Mouse (Mus musculus) kidney, embryonic 15.5 days (tissue): ENCODE measurements at regions not wholly inside any gene's neighbourhood (a gene's known extent, or its start where the extent isn't known, plus 50 kb on each side); places are given as distances from the start of the nearest gene placed in this dataset.

Experiments used
- ATAC-seq: fragments of 200-750 bp; cut with Nextera tagmentation; replicated peaks from 2 replicates; pipeline ENCODE4 v1.8.0; 2017; ENCODE audit warnings: moderate TSS enrichment; ENCODE audit not compliant: low FRiP score
- H3K27ac ChIP-seq: fragments of 300-500 bp; sonication (generic); 2 replicates; pipeline ENCODE4 v1.5.1; 2015; ENCODE audit warnings: mild to moderate bottlenecking, inconsistent platforms
- H3K27me3 ChIP-seq: fragments of 300-500 bp; sonication (generic); 2 replicates; pipeline ENCODE4 v1.6.1; 2015; ENCODE audit warnings: inconsistent platforms
- H3K36me3 ChIP-seq: fragments of 300-500 bp; sonication (generic); 2 replicates; pipeline ENCODE4 v1.6.1; 2015; ENCODE audit warnings: inconsistent platforms
- H3K4me1 ChIP-seq: fragments of 300-500 bp; sonication (generic); 2 replicates; pipeline ENCODE4 v1.6.1; 2015; ENCODE audit warnings: inconsistent platforms
- H3K4me2 ChIP-seq: fragments of 300-500 bp; sonication (generic); 2 replicates; pipeline ENCODE4 v1.6.1; 2015; ENCODE audit warnings: moderate library complexity, mild to moderate bottlenecking, inconsistent platforms
- H3K4me3 ChIP-seq: fragments of 300-500 bp; sonication (generic); replicated peaks from 2 replicates; pipeline ENCODE4 v1.5.1; 2015; ENCODE audit warnings: mild to moderate bottlenecking, inconsistent platforms
- H3K9ac ChIP-seq: fragments of 300-500 bp; sonication (generic); 2 replicates; pipeline ENCODE4 v1.6.1; 2015; ENCODE audit warnings: mild to moderate bottlenecking, inconsistent platforms
- H3K9me3 ChIP-seq: fragments of 300-500 bp; sonication (generic); replicated peaks from 2 replicates; pipeline ENCODE4 v1.6.1; 2016; ENCODE audit warnings: inconsistent platforms
- WGBS: fragments of 180-500 bp; shearing (Covaris S2); methylation state at CpG from one replicate; pipeline ENCODE4 v1.1.7; 2015; ENCODE audit warnings: mixed read lengths; 5-methylcytosine and 5-hydroxymethylcytosine counted together

DNA sequence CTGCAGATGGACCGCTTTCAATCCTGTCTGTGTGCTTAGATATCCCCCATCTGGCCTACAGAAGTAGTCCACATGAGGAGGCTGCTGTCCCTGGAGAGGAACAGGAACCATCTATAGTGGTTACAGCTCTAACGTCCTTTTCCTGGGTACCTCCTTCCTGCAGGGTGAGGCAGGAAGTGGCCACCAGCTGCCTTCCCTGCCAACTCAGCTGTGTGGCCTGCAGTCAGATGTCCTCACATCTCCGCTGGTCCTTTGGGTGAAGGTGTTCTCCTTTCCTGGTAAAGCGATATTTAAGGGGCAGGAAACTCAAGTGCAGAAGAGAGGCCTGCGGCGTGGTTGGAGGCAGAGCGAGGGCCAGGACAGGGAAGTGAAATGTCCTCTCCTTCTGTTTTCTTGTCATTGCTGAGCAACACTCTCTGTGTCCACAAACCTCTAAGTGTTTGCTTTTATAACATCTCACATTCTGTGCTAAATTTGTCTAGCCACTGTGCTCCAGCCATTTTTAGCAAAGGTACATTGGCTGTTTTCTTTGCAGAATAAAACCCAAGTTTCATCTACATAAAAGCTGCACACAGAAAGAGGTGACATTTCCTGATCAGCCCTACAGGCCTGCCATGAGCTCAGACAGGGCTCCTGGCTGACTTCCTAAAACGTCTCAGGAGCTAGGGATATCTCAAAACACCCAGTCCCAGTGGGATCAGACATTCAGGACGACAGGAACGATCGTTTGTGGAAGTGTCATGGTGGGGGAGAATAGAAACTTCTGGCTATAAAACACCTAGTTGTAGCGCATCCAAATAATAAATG lies 164.4 kb upstream of the Irf2bp2 start:
- Histone ChIP-seq H3K4me3 (no peak overlapping the region), H3K9me3 (no peaks in the 10 kb centered on the region), H3K27me3 (no peaks in the 10 kb centered on the region), H3K27ac (peak overlapping the region; percentile 4), H3K36me3 (no peaks in the 10 kb centered on the region), H3K4me1 (peaks cover 12% of the 10 kb centered on the region), H3K9ac (no peak overlapping the region), H3K4me2 (no peak overlapping the region)
- 66% methylated on average over 12 of the region's 12 CpGs for WGBS
- no peak; the same call in 1 of the 2 replicates for ATAC-seq

DNA sequence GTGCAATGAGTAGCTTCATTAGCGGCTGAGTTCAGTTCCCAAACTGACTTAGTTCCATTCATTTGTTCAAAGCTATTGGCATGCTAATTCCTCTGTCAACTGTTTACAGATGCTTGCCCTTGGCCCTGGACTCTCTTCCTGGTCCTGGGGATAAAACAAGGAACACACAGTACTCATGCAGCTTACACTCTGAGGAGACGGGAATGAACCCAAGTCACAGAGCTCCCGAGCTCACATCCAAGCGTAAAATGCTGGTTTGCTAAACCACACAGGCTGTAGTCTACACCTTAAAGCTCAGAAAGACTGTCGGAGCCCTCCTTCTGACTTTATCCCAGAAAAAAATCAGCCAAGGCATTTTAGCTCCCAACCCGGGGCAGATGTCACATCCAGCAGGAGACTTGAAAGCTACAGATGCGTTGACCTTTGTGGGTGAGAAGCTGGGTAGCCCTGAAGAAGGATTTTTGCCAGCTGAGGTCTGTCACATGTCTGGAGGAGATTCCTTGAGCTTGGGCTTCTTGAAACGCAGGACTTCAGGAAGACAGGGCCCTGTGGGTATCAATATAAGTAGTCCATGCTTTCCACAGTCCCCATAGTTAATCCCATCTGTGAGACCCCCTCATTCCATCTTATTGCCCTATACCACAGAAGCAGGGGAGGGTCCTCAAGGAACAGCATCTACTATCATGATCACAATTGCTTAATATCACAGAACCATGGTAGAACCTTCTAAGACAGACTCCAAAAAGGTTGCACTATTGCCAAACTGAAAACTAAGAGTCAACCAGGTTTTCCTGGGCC lies 162.7 kb upstream of the Irf2bp2 start:
- no peak overlapping the region for H3K4me2 ChIP-seq
- no peaks in the 10 kb centered on the region for H3K36me3 ChIP-seq
- H3K9ac ChIP-seq, result no peak overlapping the region
- no peak for ATAC-seq
- H3K4me1 ChIP-seq, result peaks cover 22% of the 10 kb centered on the region
- H3K9me3 ChIP-seq, result no peaks in the 10 kb centered on the region
- no peak overlapping the region for H3K4me3 ChIP-seq
- H3K27me3 ChIP-seq, result no peaks in the 10 kb centered on the region
- 83% methylated on average over 8 of the region's 8 CpGs for WGBS
- H3K27ac ChIP-seq, result no peak overlapping the region

- 80% methylated on average over 5 of the region's 5 CpGs for WGBS
- Histone ChIP-seq H3K36me3 (no peaks in the 10 kb centered on the region), H3K4me2 (no peak overlapping the region), H3K4me1 (peaks cover 22% of the 10 kb centered on the region), H3K9me3 (no peaks in the 10 kb centered on the region), H3K27me3 (no peaks in the 10 kb centered on the region), H3K9ac (no peak overlapping the region), H3K4me3 (no peak overlapping the region), H3K27ac (no peak overlapping the region)
- ATAC-seq, result no peak
Observed at GRCm38 (mm10) chr8:126755669-126756068, 161.9 kb upstream of the Irf2bp2 start.

- Histone ChIP-seq H3K9me3 (no peaks in the 10 kb centered on the region), H3K4me2 (no peak overlapping the region), H3K36me3 (no peaks in the 10 kb centered on the region), H3K27me3 (no peaks in the 10 kb centered on the region), H3K4me3 (no peak overlapping the region), H3K4me1 (peaks cover 14% of the 10 kb centered on the region), H3K27ac (no peak overlapping the region), H3K9ac (no peak overlapping the region)
- ATAC-seq, result no peak
- WGBS, result 87% methylated on average over 8 of the region's 8 CpGs
Observed at GRCm38 (mm10) chr8:126754361-126754809, 160.6 kb upstream of the Irf2bp2 start.

GRCm38 (mm10) chr8:126753059-126753855 lies 159.5 kb upstream of the Irf2bp2 start:
- no peak for ATAC-seq
- 82% methylated on average over 4 of the region's 4 CpGs for WGBS

GRCm38 (mm10) chr8:126751416-126752140 lies 157.8 kb upstream of the Irf2bp2 start:
- Histone ChIP-seq H3K4me2 (no peak overlapping the region), H3K9me3 (no peaks in the 10 kb centered on the region), H3K4me1 (peaks cover 13% of the 10 kb centered on the region), H3K4me3 (no peak overlapping the region), H3K36me3 (no peaks in the 10 kb centered on the region), H3K27ac (no peak overlapping the region), H3K27me3 (no peaks in the 10 kb centered on the region), H3K9ac (no peak overlapping the region)
- ATAC-seq, result no peak
- WGBS, result 74% methylated on average over 6 of the region's 6 CpGs

More at GRCm38 (mm10) chr8:126753059-126753855, 159.5 kb upstream of the Irf2bp2 start:
- Histone ChIP-seq H3K9me3 (no peaks in the 10 kb centered on the region), H3K36me3 (no peaks in the 10 kb centered on the region), H3K27ac (no peak overlapping the region), H3K27me3 (no peaks in the 10 kb centered on the region), H3K4me3 (no peak overlapping the region), H3K4me1 (peaks cover 17% of the 10 kb centered on the region), H3K9ac (no peak overlapping the region), H3K4me2 (no peak overlapping the region)

DNA sequence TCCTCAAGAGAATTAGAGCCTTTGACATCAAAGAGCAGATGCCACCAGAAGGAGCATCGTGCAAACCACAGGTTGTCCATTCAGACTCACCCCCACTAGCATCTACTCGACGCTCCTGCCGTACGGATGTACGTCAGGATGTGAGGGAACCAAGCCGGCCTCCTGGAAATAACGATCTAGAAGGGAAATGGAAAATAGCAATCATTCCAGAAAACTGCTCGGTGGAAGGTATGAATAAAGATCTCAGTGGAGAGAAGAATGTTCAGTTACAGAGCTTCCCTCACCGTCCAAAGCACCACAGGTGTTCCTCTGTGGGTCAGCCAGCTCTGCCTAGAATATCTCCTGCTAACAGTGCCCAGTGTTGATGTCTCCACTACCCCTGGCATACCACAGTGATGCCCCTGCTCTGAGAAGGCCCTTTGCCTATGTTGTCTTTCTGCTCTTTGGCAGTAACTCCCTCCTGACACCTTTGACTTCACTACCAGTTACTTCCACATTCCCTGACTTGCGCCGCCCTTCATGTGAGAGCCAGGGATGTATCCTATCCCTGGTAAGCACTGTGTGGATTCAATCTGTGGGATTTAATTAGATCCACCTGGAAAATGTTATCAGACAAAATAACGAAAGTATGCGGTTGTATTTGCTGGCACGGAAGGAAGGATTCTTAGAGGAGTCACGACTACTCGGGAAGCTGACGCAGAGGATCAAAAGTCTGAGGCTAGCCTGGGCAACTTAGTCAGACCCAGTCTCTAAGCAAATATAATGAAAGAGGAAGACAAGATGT lies 152.4 kb upstream of the Irf2bp2 start:
- WGBS, result 70% methylated on average over 18 of the region's 18 CpGs
- Histone ChIP-seq H3K9me3 (no peaks in the 10 kb centered on the region), H3K4me2 (no peak overlapping the region), H3K36me3 (no peaks in the 10 kb centered on the region), H3K27ac (peak overlapping the region; percentile 71), H3K27me3 (no peaks in the 10 kb centered on the region), H3K4me3 (no peak overlapping the region), H3K4me1 (peaks cover 31% of the 10 kb centered on the region), H3K9ac (no peak overlapping the region)
- no peak for ATAC-seq

DNA sequence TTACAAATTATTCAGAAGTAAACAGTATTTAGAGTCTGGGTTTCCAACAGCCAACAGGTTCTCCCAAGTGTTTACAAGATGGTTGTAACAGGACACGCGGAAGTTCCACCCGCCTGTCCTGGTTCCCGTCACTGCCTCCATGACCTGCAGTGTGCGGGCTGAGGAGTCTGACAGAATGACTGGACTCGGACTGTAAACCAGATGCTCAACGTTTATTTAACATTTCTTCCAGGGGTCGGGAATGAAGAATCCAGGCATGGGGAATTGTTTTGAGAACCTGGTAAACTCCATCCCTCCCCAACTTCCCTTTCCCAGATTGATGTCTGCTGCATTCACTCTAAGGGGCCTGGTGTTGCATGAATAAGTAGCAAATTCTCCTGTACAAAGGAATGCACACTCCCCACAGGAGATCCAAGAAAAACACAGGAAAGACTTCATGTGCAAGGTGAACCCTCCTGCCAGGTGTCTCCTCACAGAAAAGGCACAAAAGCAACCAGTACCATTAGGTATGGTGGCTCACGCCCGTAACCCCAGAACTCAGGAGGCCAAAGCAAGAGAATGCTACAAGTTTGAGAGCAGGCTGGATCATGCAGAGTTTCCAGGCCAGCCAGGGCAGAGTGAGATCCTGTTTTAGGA lies 151.1 kb upstream of the Irf2bp2 start:
- WGBS, result 31% methylated on average over 10 of the region's 10 CpGs
- peak; percentile 63 for ATAC-seq

GRCm38 (mm10) chr8:126743296-126743695 lies 149.5 kb upstream of the Irf2bp2 start:
- Histone ChIP-seq H3K9me3 (no peaks in the 10 kb centered on the region), H3K4me3 (no peak overlapping the region), H3K4me2 (no peak overlapping the region), H3K27me3 (no peaks in the 10 kb centered on the region), H3K4me1 (peaks cover 27% of the 10 kb centered on the region), H3K36me3 (no peaks in the 10 kb centered on the region), H3K9ac (no peak overlapping the region), H3K27ac (no peak overlapping the region)
- 69% methylated on average over 9 of the region's 9 CpGs for WGBS
- ATAC-seq, result no peak

More for the DNA sequence above, 151.1 kb upstream of the Irf2bp2 start:
- Histone ChIP-seq H3K4me3 (no peak overlapping the region), H3K9ac (no peak overlapping the region), H3K4me1 (peaks cover 31% of the 10 kb centered on the region), H3K4me2 (no peak overlapping the region), H3K27me3 (no peaks in the 10 kb centered on the region), H3K36me3 (no peaks in the 10 kb centered on the region), H3K9me3 (no peaks in the 10 kb centered on the region), H3K27ac (peak overlapping the region; percentile 71)

GRCm38 (mm10) chr8:126742081-126742480 lies 148.3 kb upstream of the Irf2bp2 start:
- Histone ChIP-seq H3K27ac (no peak overlapping the region), H3K4me2 (no peak overlapping the region), H3K36me3 (no peaks in the 10 kb centered on the region), H3K27me3 (no peaks in the 10 kb centered on the region), H3K4me3 (no peak overlapping the region), H3K9ac (no peak overlapping the region), H3K4me1 (peaks cover 39% of the 10 kb centered on the region), H3K9me3 (no peaks in the 10 kb centered on the region)
- WGBS, result 89% methylated on average over 3 of the region's 3 CpGs
- no peak for ATAC-seq
